Mouse (Mus musculus): ENCODE measurements around the gene Olfr49. TPM values are rescaled to one million over a fixed set of nuclear protein-coding genes. Genes with fewer than 3 reads are reported as not detected.
A peak's percentile ranks its signal among the peaks of the same experiment; 100 is the strongest.

Olfr49 gene
- total RNA-seq (2015; ENCODE audit: low replicate concordance), result not detected in 2 replicates
- not detected in 2 replicates for total RNA-seq (2017; ENCODE audit: low replicate concordance)

GRCm38 (mm10) chr14:54284839-54285238 lies at the start of gene Olfr49:
Gene Olfr49, minus strand, starts transcription at chr14:54284939.
- no peak for ATAC-seq (replicated peaks; ENCODE audit: low FRiP score, poor library complexity, severe bottlenecking)

- ATAC-seq (replicated peaks; ENCODE audit: low FRiP score, poor library complexity, severe bottlenecking), result peak; percentile 85
Observed at GRCm38 (mm10) chr14:54333452-54334189, 48.9 kb upstream of the Olfr49 start.

- ATAC-seq (replicated peaks; ENCODE audit: low FRiP score, poor library complexity, severe bottlenecking), result no peak
Observed at GRCm38 (mm10) chr14:54332176-54333074, 47.7 kb upstream of the Olfr49 start.

- ATAC-seq (replicated peaks; ENCODE audit: low FRiP score, poor library complexity, severe bottlenecking), result no peak
Observed at GRCm38 (mm10) chr14:54331178-54331577, 46.4 kb upstream of the Olfr49 start.

- no peak for ATAC-seq (replicated peaks; ENCODE audit: low FRiP score, poor library complexity, severe bottlenecking)
Observed at GRCm38 (mm10) chr14:54329201-54329600, 44.5 kb upstream of the Olfr49 start.

- no peak for ATAC-seq (replicated peaks; ENCODE audit: low FRiP score, poor library complexity, severe bottlenecking)
Observed at GRCm38 (mm10) chr14:54328548-54328947, 43.8 kb upstream of the Olfr49 start.

- no peak for ATAC-seq (replicated peaks; ENCODE audit: low FRiP score, poor library complexity, severe bottlenecking)
Observed at GRCm38 (mm10) chr14:54324486-54324885, 39.7 kb upstream of the Olfr49 start.

- ATAC-seq (replicated peaks; ENCODE audit: low FRiP score, poor library complexity, severe bottlenecking), result no peak
Observed at GRCm38 (mm10) chr14:54321556-54322376, 37.0 kb upstream of the Olfr49 start.

- ATAC-seq (replicated peaks; ENCODE audit: low FRiP score, poor library complexity, severe bottlenecking), result no peak
Observed at GRCm38 (mm10) chr14:54311763-54312162, 27.0 kb upstream of the Olfr49 start.

GRCm38 (mm10) chr14:54300676-54301075 lies 15.9 kb upstream of the Olfr49 start:
- no peak for ATAC-seq (replicated peaks; ENCODE audit: low FRiP score, poor library complexity, severe bottlenecking)

GRCm38 (mm10) chr14:54300136-54300535 lies 15.4 kb upstream of the Olfr49 start:
- no peak for ATAC-seq (replicated peaks; ENCODE audit: low FRiP score, poor library complexity, severe bottlenecking)

GRCm38 (mm10) chr14:54276446-54276845 lies 8.3 kb downstream of the Olfr49 start:
- ATAC-seq (replicated peaks; ENCODE audit: low FRiP score, poor library complexity, severe bottlenecking), result no peak

GRCm38 (mm10) chr14:54272696-54273095 lies 12.0 kb downstream of the Olfr49 start:
- no peak for ATAC-seq (replicated peaks; ENCODE audit: low FRiP score, poor library complexity, severe bottlenecking)

GRCm38 (mm10) chr14:54271976-54272606 lies 12.6 kb downstream of the Olfr49 start:
- no peak for ATAC-seq (replicated peaks; ENCODE audit: low FRiP score, poor library complexity, severe bottlenecking)

- no peak for ATAC-seq (replicated peaks; ENCODE audit: low FRiP score, poor library complexity, severe bottlenecking)
Observed at GRCm38 (mm10) chr14:54270413-54270812, 14.3 kb downstream of the Olfr49 start.

GRCm38 (mm10) chr14:54269566-54269965 lies 15.2 kb downstream of the Olfr49 start:
- ATAC-seq (replicated peaks; ENCODE audit: low FRiP score, poor library complexity, severe bottlenecking), result no peak

GRCm38 (mm10) chr14:54267966-54268365 lies 16.8 kb downstream of the Olfr49 start:
- ATAC-seq (replicated peaks; ENCODE audit: low FRiP score, poor library complexity, severe bottlenecking), result no peak

- ATAC-seq (replicated peaks; ENCODE audit: low FRiP score, poor library complexity, severe bottlenecking), result no peak
Observed at GRCm38 (mm10) chr14:54265951-54266350, 18.8 kb downstream of the Olfr49 start.

GRCm38 (mm10) chr14:54265093-54265492 lies 19.6 kb downstream of the Olfr49 start:
- ATAC-seq (replicated peaks; ENCODE audit: low FRiP score, poor library complexity, severe bottlenecking), result no peak

Data from erythroid progenitor cell, adult 5-6 weeks (primary cell).